Mouse (Mus musculus) limb, embryonic 11.5 days (tissue): ENCODE results near the gene Wnt9a. TPM values are rescaled to one million over a fixed set of nuclear protein-coding genes. Genes with fewer than 3 reads are reported as not detected.
A peak's percentile ranks its signal among the peaks of the same experiment; 100 is the strongest.
"Not testable (repeated sequence)": the region's sequence is repeated elsewhere in the genome, so short reads cannot be mapped to it uniquely, and the experiment has no call there.

ENCODE experiments used
- ATAC-seq: fragments of 200-750 bp; cut with Nextera tagmentation; 2 replicates; pipeline ENCODE4 v1.8.0; 2017; ENCODE audit warnings: low read depth; ENCODE audit not compliant: insufficient number of reproducible peaks, low FRiP score, low TSS enrichment
- DNase-seq: peaks from one replicate; pipeline ENCODE4 v3.0.0-alpha.2; 2015; ENCODE audit warnings: low spot score
- H3K27ac ChIP-seq: fragments of 300-500 bp; sonication (generic); replicated peaks from 2 replicates; pipeline ENCODE4 v1.5.1; 2014; ENCODE audit warnings: low read depth, mild to moderate bottlenecking, low read length
- H3K27me3 ChIP-seq: fragments of 300-500 bp; sonication (generic); 2 replicates; pipeline ENCODE4 v1.6.1; 2014; ENCODE audit warnings: mild to moderate bottlenecking, low read length, mixed read lengths; ENCODE audit not compliant: control insufficient read depth, insufficient read depth
- H3K36me3 ChIP-seq: fragments of 300-500 bp; sonication (generic); 2 replicates; pipeline ENCODE4 v1.6.1; 2014; ENCODE audit warnings: mild to moderate bottlenecking, low read length, moderate library complexity, mixed read lengths; ENCODE audit not compliant: control insufficient read depth, insufficient read depth
- H3K4me1 ChIP-seq: fragments of 300-500 bp; sonication (generic); 2 replicates; pipeline ENCODE4 v1.6.1; 2014; ENCODE audit warnings: low read length, mixed read lengths; ENCODE audit not compliant: control insufficient read depth, insufficient read depth
- H3K4me2 ChIP-seq: fragments of 300-500 bp; sonication (generic); 2 replicates; pipeline ENCODE4 v1.6.1; 2014; ENCODE audit warnings: low read depth, mild to moderate bottlenecking, moderate library complexity; ENCODE audit not compliant: severe bottlenecking
- H3K4me3 ChIP-seq: fragments of 300-500 bp; sonication (generic); 2 replicates; pipeline ENCODE4 v1.5.1; 2014; ENCODE audit warnings: low read depth, low read length
- H3K9ac ChIP-seq: fragments of 300-500 bp; sonication (generic); 2 replicates; pipeline ENCODE4 v1.6.1; 2014; ENCODE audit warnings: mild to moderate bottlenecking, low read length
- H3K9me3 ChIP-seq: fragments of 300-500 bp; sonication (generic); 2 replicates; pipeline ENCODE4 v1.6.1; 2016; ENCODE audit warnings: low read length; ENCODE audit not compliant: control insufficient read depth
- WGBS: fragments of 180-500 bp; shearing (Covaris S2); extraction: QIAGEN DNeasy Blood & Tissue Kit; methylation state at CpG from one replicate; pipeline ENCODE4 v1.1.7; 2014; 5-methylcytosine and 5-hydroxymethylcytosine counted together
- polyA plus RNA-seq: library from polyadenylated mRNA; unstranded; fragments of >200 nt; fragmentation: Nextera tagmentation; extraction: Ambion mirVana; gene quantifications from 2 replicates; pipeline ENCODE4 v1.2.1, GENCODE M21; 2014

Wnt9a gene
- polyA plus RNA-seq, 1 experiment from 2014 or later = 1.8 TPM

DNA sequence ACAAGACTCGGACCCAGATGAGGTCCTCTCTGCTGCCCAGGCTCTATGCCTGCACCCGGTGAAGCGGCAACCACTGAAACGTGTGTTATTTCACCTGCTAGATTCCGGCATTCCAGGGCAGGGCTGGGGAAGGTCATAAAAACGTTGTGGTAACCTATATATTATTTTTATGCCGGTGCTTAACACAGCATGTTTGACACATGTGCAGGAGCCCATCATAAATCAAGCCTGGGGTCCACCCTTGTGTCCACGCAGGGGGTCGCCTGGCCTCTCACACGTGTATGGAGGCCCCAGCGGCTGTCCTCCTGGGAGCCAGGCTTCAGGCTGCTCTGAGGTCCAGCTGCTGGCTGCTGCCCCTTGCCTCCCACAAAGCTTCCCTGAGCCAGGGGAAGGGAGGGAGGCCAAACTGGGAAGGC is 50.2 kb downstream of the Wnt9a start:
- H3K9ac ChIP-seq = 0 out of 2 replicates have a peak overlapping the region, but pooled peaks have one; percentile 12
- H3K4me3 ChIP-seq = no peak overlapping the region
- H3K27ac ChIP-seq = 0 out of 2 replicates have a peak overlapping the region, but pooled peaks have one; percentile 14
- WGBS = 23% methylated on average over 11 of the region's 11 CpGs
- H3K9me3 ChIP-seq = no peaks in the 10 kb centered on the region
- peak overlapping the region; percentile 11; the same call in 1 of the 2 replicates for H3K4me2 ChIP-seq
- no peaks in the 10 kb centered on the region for H3K27me3 ChIP-seq
- DNase-seq (peak; percentile 63), ATAC-seq (peak; percentile 65; the same call in 1 of the 2 replicates)
- H3K4me1 ChIP-seq = peaks cover 16% of the 10 kb centered on the region
- H3K36me3 ChIP-seq = no peaks in the 10 kb centered on the region

DNA sequence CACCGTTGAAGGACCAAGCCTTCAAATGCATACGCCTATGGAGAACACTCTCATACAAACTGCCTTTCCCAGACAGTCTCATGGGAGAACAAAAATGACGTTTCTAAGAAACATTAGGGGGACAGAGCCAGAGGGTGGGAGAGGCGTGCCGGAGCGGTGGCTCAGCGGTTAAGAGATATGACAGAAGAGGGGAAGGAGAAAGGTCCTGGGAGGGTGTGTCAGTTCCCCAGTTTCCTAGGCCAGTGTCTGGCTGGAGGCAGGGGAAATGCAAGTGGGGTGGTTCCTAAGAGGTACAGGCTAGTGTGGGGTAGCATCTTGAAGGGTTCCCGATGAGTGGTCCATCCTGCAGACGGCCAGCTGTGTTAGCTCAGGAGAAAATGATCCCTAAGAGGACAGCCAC is 54.6 kb downstream of the Wnt9a start:
- no peaks in the 10 kb centered on the region for H3K9me3 ChIP-seq
- no peak overlapping the region for H3K9ac ChIP-seq
- no peaks in the 10 kb centered on the region for H3K36me3 ChIP-seq
- ATAC-seq (no peak), DNase-seq (no peak)
- 88% methylated on average over 9 of the region's 9 CpGs for WGBS
- H3K4me1 ChIP-seq = peaks cover 18% of the 10 kb centered on the region
- no peak overlapping the region for H3K27ac ChIP-seq
- no peak overlapping the region for H3K4me2 ChIP-seq
- H3K27me3 ChIP-seq = no peaks in the 10 kb centered on the region
- H3K4me3 ChIP-seq = no peak overlapping the region

- Histone ChIP-seq H3K4me3 (no peak overlapping the region), H3K4me2 (no peak overlapping the region), H3K9me3 (no peaks in the 10 kb centered on the region), H3K36me3 (no peaks in the 10 kb centered on the region), H3K27me3 (no peaks in the 10 kb centered on the region), H3K4me1 (0 out of 2 replicates have a peak, but pooled peaks cover 3% of the 10 kb centered on the region), H3K9ac (no peak overlapping the region), H3K27ac (no peak overlapping the region)
- 81% methylated on average over 9 of the region's 9 CpGs for WGBS
- no peak; the same call in 1 of the 2 replicates for ATAC-seq
- no peak for DNase-seq
Observed at GRCm38 (mm10) chr11:59364007-59364406, 57.3 kb downstream of the Wnt9a start.

- DNase-seq (no peak), ATAC-seq (peak; percentile 39; the same call in 1 of the 2 replicates)
- H3K4me1 ChIP-seq = 0 out of 2 replicates have a peak, but pooled peaks cover 3% of the 10 kb centered on the region
- H3K36me3 ChIP-seq = no peaks in the 10 kb centered on the region
- no peaks in the 10 kb centered on the region for H3K27me3 ChIP-seq
- H3K4me3 ChIP-seq = no peak overlapping the region
- H3K9ac ChIP-seq = no peak overlapping the region
- H3K9me3 ChIP-seq = no peaks in the 10 kb centered on the region
- H3K27ac ChIP-seq = no peak overlapping the region
- WGBS = 45% methylated on average over 3 of the region's 3 CpGs
- no peak overlapping the region for H3K4me2 ChIP-seq
Observed at GRCm38 (mm10) chr11:59364417-59364816, 57.7 kb downstream of the Wnt9a start.

GRCm38 (mm10) chr11:59366031-59366430 is 59.3 kb downstream of the Wnt9a start:
- Histone ChIP-seq H3K27ac (no peak overlapping the region), H3K4me3 (no peak overlapping the region), H3K9ac (no peak overlapping the region), H3K36me3 (no peaks in the 10 kb centered on the region), H3K4me1 (0 out of 2 replicates have a peak, but pooled peaks cover 3% of the 10 kb centered on the region), H3K4me2 (no peak overlapping the region), H3K27me3 (no peaks in the 10 kb centered on the region), H3K9me3 (no peaks in the 10 kb centered on the region)
- ATAC-seq (no peak), DNase-seq (no peak)
- WGBS = 70% methylated on average over 3 of the region's 3 CpGs

DNA sequence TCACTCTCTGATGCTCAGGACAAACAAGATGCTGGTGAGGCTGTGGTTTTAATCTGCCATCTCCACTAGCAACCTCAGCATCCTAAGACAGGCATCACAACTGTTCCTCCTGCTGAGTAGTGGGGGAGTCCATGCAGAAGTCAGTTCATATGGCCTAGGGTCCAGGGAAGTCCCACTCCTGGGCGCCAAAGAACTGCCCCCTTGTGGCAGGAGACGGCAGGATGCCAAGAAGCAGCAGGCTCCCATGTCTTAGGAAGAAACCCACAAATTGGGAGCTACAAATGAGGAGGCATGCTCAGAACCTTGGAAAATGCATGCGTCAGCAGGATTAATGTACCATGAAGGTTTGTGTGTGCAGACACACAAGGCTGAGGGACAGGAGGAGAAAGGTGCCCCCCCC is 59.9 kb downstream of the Wnt9a start:
- no peak overlapping the region for H3K4me3 ChIP-seq
- no peak for ATAC-seq
- H3K4me1 ChIP-seq = 0 out of 2 replicates have a peak, but pooled peaks cover 3% of the 10 kb centered on the region
- 32% methylated on average over 3 of the region's 3 CpGs for WGBS
- no peak overlapping the region for H3K27ac ChIP-seq
- H3K9ac ChIP-seq = no peak overlapping the region
- peak; percentile 58 for DNase-seq
- H3K9me3 ChIP-seq = no peaks in the 10 kb centered on the region
- no peaks in the 10 kb centered on the region for H3K36me3 ChIP-seq
- H3K4me2 ChIP-seq = no peak overlapping the region
- H3K27me3 ChIP-seq = no peaks in the 10 kb centered on the region

DNA sequence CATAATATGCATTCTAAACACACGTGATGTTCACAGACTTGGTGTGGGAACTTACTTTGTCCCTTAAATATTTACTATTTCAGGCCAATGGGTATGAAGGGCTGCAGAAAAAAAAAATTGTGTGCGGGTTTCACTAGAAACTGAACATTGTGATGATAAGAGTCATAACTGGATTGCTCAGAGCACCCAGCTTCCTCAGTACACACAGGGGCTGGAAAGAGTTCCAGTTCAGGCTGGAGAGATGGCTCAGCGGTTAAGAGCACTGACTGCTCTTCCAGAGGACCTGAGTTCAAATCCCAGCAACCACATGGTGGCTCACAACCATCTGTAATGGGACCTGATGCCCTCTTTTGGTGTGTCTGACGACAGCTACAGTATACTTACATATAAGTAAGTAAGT is 61.2 kb downstream of the Wnt9a start:
- not testable (repeated sequence) for ATAC-seq, H3K4me2 ChIP-seq, H3K4me3 ChIP-seq, H3K4me1 ChIP-seq, H3K27me3 ChIP-seq, H3K9me3 ChIP-seq, H3K36me3 ChIP-seq, DNase-seq, H3K27ac ChIP-seq, H3K9ac ChIP-seq
- whole genome bisulfite sequencing = 83% methylated on average over 4 of the region's 4 CpGs

GRCm38 (mm10) chr11:59369848-59370247 is 63.1 kb downstream of the Wnt9a start:
- H3K4me3 ChIP-seq = no peak overlapping the region
- ATAC-seq (no peak), DNase-seq (no peak)
- WGBS = 80% methylated on average over 11 of the region's 11 CpGs
- H3K27ac ChIP-seq = no peak overlapping the region
- no peak overlapping the region for H3K4me2 ChIP-seq
- no peaks in the 10 kb centered on the region for H3K9me3 ChIP-seq
- H3K36me3 ChIP-seq = no peaks in the 10 kb centered on the region
- no peaks in the 10 kb centered on the region for H3K27me3 ChIP-seq
- no peak overlapping the region for H3K9ac ChIP-seq
- H3K4me1 ChIP-seq = 0 out of 2 replicates have a peak, but pooled peaks cover under 1% of the 10 kb centered on the region

DNA sequence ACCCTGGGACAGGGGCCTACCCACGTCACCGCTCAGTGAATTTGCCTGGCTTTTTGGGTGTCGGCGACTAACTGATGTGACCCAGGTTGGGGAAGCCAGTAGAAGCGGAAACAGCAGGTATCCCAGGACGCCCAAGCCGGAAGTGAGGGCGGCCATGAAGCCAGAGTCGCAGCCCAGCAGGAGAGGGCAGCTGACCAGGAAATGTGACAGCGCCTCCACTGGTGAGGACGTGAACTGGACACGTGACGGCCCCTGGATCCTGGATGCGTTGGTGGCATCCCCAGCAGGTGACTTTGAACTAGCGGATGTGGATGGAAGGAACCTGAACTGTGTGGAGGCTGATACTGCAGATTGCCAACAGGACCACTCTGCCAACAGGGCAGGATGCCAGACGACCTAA is 68.7 kb downstream of the Wnt9a start, which contains the start of gene Prss38:
Prss38 (minus strand) TSS at position 183 of the 400 bp plus-strand sequence.
- 79% methylated on average over 16 of the region's 16 CpGs for WGBS
- no peak within 1 kb of the TSS for H3K4me2 ChIP-seq
- H3K36me3 ChIP-seq = no peaks in the 10 kb centered on the region
- no peak for ATAC-seq
- no peaks in the 10 kb centered on the region for H3K9me3 ChIP-seq
- no peak within 1 kb of the TSS for H3K4me3 ChIP-seq
- H3K27ac ChIP-seq = no peak within 1 kb of the TSS
- no peaks in the 10 kb centered on the region for H3K27me3 ChIP-seq
- DNase-seq = no peak
- no peaks in the 10 kb centered on the region for H3K4me1 ChIP-seq
- no peak within 1 kb of the TSS for H3K9ac ChIP-seq
